Mouse (Mus musculus) urinary bladder, postnatal 14 days (tissue): ENCODE results near the gene Sumo1.

Source experiments
- DNase-seq: peaks from one replicate; pipeline ENCODE4 v3.0.0; 2021; ENCODE audit warnings: low spot score

Sumo1 gene

GRCm38 (mm10) chr1:59549036-59549675, 121.5 kb downstream of the Sumo1 start:
- DNase-seq: no peak

- no peak for DNase-seq
These were observed 122.1 kb downstream of the Sumo1 start for GRCm38 (mm10) chr1:59548486-59548885.

DNA sequence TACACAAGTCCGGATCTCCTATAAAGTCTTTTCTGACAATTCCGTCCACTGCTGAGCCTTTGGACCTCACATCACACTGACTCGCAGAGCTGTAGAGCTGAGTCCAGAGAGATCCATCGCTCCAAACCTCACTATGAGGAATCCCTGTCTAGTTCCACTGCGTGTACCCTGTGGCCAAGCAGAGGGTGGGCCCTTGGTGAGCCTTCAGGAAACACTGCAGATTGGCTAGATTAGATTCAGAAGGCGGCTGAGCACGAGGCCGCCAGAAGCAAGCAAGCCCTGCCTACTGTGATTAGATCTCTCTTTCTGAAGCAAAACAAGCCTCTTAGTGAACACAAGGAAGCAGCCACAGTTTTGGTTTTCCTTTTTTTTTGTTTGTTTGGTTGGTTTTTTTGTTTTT, 126.7 kb downstream of the Sumo1 start:
- DNase-seq: peak; percentile 55

DNA sequence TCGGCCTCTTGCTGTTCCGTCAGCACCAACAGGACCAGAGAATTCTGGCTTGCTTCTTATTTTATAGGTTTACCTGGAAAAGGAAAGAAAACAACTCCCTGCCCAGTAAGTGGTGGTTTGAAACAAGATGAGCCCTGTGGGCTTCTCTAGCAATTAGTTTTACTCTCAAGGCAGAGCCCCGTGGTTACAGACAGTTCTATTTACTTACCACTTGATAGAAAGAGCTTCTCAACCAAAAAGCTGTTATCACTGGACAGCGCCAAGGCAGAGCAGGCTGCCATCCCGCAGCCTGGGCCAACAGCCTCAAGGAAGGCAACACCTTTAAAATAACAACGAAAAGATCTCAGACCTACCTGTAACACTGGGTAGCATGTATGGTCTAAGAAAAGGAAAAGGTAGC, 128.4 kb downstream of the Sumo1 start:
- no peak for DNase-seq

DNA sequence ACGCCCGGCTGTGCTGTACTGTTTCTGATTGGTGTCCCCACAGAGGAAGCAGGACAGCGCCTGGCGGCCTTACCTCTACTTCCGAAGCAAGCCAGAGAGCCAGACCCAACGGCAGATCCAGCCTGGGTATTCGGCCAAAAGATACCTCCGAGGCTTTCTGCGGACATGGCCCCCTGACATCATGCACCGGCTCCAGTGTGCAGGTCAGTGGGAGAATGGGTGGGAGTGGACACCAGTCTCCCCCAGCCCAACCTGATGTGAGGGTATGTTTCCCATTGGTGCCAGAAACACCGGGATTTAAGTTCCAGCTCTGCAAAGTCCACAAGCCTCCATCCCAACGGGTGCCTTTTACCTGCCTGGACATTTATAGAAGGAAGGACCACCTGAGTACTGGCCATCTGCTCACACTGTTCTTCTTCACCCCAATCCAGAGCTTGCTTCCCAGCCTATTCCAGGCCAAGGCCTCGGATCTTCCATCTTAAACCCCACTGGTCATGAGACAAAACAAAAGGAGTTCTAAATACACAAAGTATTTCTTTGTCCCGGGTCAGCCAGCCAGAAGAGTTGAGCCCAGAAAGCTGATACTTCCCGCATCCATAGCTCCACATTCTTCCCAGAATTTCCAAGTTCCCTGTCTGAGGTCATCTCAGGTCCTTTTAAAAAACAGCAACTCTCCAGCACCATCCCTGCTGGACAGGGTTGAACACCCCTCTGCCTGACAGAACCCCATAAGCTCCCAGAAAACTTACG, 129.2 kb downstream of the Sumo1 start:
- no peak for DNase-seq

- DNase-seq: no peak
These were observed 130.0 kb downstream of the Sumo1 start for GRCm38 (mm10) chr1:59540537-59541148.

GRCm38 (mm10) chr1:59538381-59538780, 132.3 kb downstream of the Sumo1 start:
- no peak for DNase-seq
